ENCODE assay signal across 8 mouse cellular contexts in the genomic region with DNA sequence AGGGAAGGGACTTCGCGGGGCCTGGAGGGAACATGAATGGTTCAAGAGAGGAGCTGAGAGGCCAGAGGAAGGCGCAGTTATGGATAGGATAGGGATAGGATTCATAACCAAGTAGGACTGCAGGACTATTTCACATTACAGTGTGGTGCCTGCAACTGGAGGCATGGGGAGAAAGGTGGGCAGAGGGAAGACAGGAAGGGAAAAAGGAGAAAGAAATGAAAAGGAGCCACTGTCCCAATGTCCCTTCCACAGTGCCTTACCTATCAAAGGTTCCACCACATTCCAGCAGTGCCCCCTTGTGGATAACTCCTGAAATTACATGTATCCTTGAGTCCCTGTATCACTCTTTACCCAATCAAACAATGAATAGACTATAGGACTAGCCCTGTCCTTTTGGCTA.
DNase-seq lines count a peak whose midpoint lies in the region; ATAC-seq and TF ChIP-seq lines count a peak whose summit lies in the region.

No protein-coding gene starts in this region.

- no peak overlapping the region for H3K4me2 ChIP-seq in hindbrain, postnatal 0 days (ENCODE audit: low read depth, low read length)
- H3K4me2 ChIP-seq in limb, embryonic 12.5 days = no peak overlapping the region
- no peak overlapping the region for H3K4me2 ChIP-seq in midbrain, embryonic 15.5 days

- no peak for TF ChIP-seq POLR2A in embryonic fibroblast, embryonic 13.5 days (IDR thresholded peaks at IDR 0.05; ENCODE audit: low read depth, low read length)

- TF ChIP-seq CTCF in embryonic fibroblast, embryonic 13.5 days (IDR thresholded peaks at IDR 0.05; ENCODE audit: borderline replicate concordance, insufficient read depth, low read length) = peak; percentile 19; the same call in 1 of the 2 replicates
- peak; percentile 92 for TF ChIP-seq CTCF in hindbrain, postnatal 0 days (IDR thresholded peaks at IDR 0.05; ENCODE audit: low read depth)

- no peak overlapping the region for H3K4me3 ChIP-seq in embryonic fibroblast, embryonic 13.5 days (ENCODE audit: insufficient read depth, low read length)
- no peak overlapping the region for H3K4me3 ChIP-seq in hindbrain, postnatal 0 days (ENCODE audit: low read length)
- H3K4me3 ChIP-seq in limb, embryonic 12.5 days (replicated peaks) = no peak overlapping the region
- H3K4me3 ChIP-seq in midbrain, embryonic 15.5 days = no peak overlapping the region

- H3K27me3 ChIP-seq in hindbrain, postnatal 0 days (ENCODE audit: insufficient read depth, low read length) = no peaks in the 10 kb centered on the region
- H3K27me3 ChIP-seq in limb, embryonic 12.5 days = no peaks in the 10 kb centered on the region
- no peaks in the 10 kb centered on the region for H3K27me3 ChIP-seq in midbrain, embryonic 15.5 days (replicated peaks)

- no peaks in the 10 kb centered on the region for H3K36me3 ChIP-seq in hindbrain, postnatal 0 days (ENCODE audit: insufficient read depth, low read length)
- H3K36me3 ChIP-seq in limb, embryonic 12.5 days = peaks cover 28% of the 10 kb centered on the region
- no peaks in the 10 kb centered on the region for H3K36me3 ChIP-seq in midbrain, embryonic 15.5 days (replicated peaks)

- H3K9ac ChIP-seq in hindbrain, postnatal 0 days (replicated peaks; ENCODE audit: low read length) = no peak overlapping the region
- H3K9ac ChIP-seq in limb, embryonic 12.5 days (replicated peaks) = no peak overlapping the region
- H3K9ac ChIP-seq in midbrain, embryonic 15.5 days = no peak overlapping the region

- no peak overlapping the region for H3K27ac ChIP-seq in embryonic fibroblast, embryonic 13.5 days (ENCODE audit: insufficient read depth, low read length)
- no peak overlapping the region for H3K27ac ChIP-seq in hindbrain, postnatal 0 days
- H3K27ac ChIP-seq in limb, embryonic 12.5 days = no peak overlapping the region
- H3K27ac ChIP-seq in midbrain, embryonic 15.5 days = no peak overlapping the region

- DNase-seq in right cerebral cortex, adult 2 months (ENCODE audit: low spot score in 2 of 2) = peak; percentile 33 to 63
- DNase-seq in right cerebral cortex, postnatal 14 days = no peak
- DNase-seq in adrenal gland, postnatal 36 days = peak; percentile 27 to 61
- DNase-seq in hindbrain, postnatal 0 days (ENCODE audit: low spot score) = peak; percentile 83
- DNase-seq in thymus, postnatal 4 days = peak; percentile 42

- peaks cover 1% of the 10 kb centered on the region; the same call in 1 of the 2 replicates for H3K4me1 ChIP-seq in embryonic fibroblast, embryonic 13.5 days (ENCODE audit: control insufficient read depth, insufficient read depth, low read length)
- no peaks in the 10 kb centered on the region for H3K4me1 ChIP-seq in hindbrain, postnatal 0 days (ENCODE audit: insufficient read depth, low read length)
- no peaks in the 10 kb centered on the region for H3K4me1 ChIP-seq in limb, embryonic 12.5 days (replicated peaks)
- no peaks in the 10 kb centered on the region for H3K4me1 ChIP-seq in midbrain, embryonic 15.5 days

- peak; percentile 90 for ATAC-seq in hindbrain, postnatal 0 days
- peak; percentile 63; the same call in 1 of the 2 replicates for ATAC-seq in limb, embryonic 12.5 days (ENCODE audit: insufficient number of reproducible peaks, insufficient read depth, low FRiP score, low TSS enrichment, low read depth)
- peak; percentile 86 for ATAC-seq in midbrain, embryonic 15.5 days (replicated peaks)

- H3K9me3 ChIP-seq in hindbrain, postnatal 0 days (ENCODE audit: low read length) = no peaks in the 10 kb centered on the region
- H3K9me3 ChIP-seq in limb, embryonic 12.5 days = no peaks in the 10 kb centered on the region
- H3K9me3 ChIP-seq in midbrain, embryonic 15.5 days = no peaks in the 10 kb centered on the region

- 94% methylated on average over 3 of the region's 3 CpGs for WGBS in hindbrain, postnatal 0 days
- 96% methylated on average over 3 of the region's 3 CpGs for WGBS in limb, embryonic 12.5 days
- 90% methylated on average over 3 of the region's 3 CpGs for WGBS in midbrain, embryonic 15.5 days
